Mouse (Mus musculus): ENCODE measurements at regions not wholly inside any gene's neighbourhood (a gene's known extent, or its start where the extent isn't known, plus 50 kb on each side); places are given as distances from the start of the nearest gene placed in this dataset.

GRCm38 (mm10) chr10:10046753-10047152 lies 145.9 kb upstream of the Stxbp5 start:
- H3K36me3 ChIP-seq (ENCODE audit: poor library complexity, severe bottlenecking), result no peaks in the 10 kb centered on the region
- no peak overlapping the region for H3K4me2 ChIP-seq
- no peak overlapping the region for H3K4me3 ChIP-seq
- no peaks in the 10 kb centered on the region for H3K4me1 ChIP-seq
- no peak overlapping the region for H3K9ac ChIP-seq
- no peaks in the 10 kb centered on the region for H3K9me3 ChIP-seq (replicated peaks)
- H3K27ac ChIP-seq, result no peak overlapping the region
- 73% methylated on average over 1 of the region's 1 CpGs for WGBS
- ATAC-seq, result no peak
- no peaks in the 10 kb centered on the region for H3K27me3 ChIP-seq

GRCm38 (mm10) chr10:10046318-10046717 lies 145.4 kb upstream of the Stxbp5 start:
- H3K27ac ChIP-seq, result no peak overlapping the region

GRCm38 (mm10) chr10:10009244-10009643 lies 108.4 kb upstream of the Stxbp5 start:
- Histone ChIP-seq H3K27ac (no peak overlapping the region), H3K4me1 (no peaks in the 10 kb centered on the region), H3K4me2 (no peak overlapping the region), H3K4me3 (no peak overlapping the region), H3K27me3 (no peaks in the 10 kb centered on the region), H3K9ac (no peak overlapping the region), H3K36me3 (ENCODE audit: poor library complexity, severe bottlenecking) (no peaks in the 10 kb centered on the region), H3K9me3 (replicated peaks) (no peaks in the 10 kb centered on the region)
- 94% methylated on average over 5 of the region's 5 CpGs for WGBS
- ATAC-seq, result no peak

More at GRCm38 (mm10) chr10:10046318-10046717, 145.4 kb upstream of the Stxbp5 start:
- no peaks in the 10 kb centered on the region for H3K9me3 ChIP-seq (replicated peaks)
- no peaks in the 10 kb centered on the region for H3K27me3 ChIP-seq
- H3K4me1 ChIP-seq, result no peaks in the 10 kb centered on the region
- H3K4me2 ChIP-seq, result no peak overlapping the region
- ATAC-seq, result no peak
- no peak overlapping the region for H3K9ac ChIP-seq
- H3K36me3 ChIP-seq (ENCODE audit: poor library complexity, severe bottlenecking), result no peaks in the 10 kb centered on the region
- H3K4me3 ChIP-seq, result no peak overlapping the region

- Histone ChIP-seq H3K36me3 (ENCODE audit: poor library complexity, severe bottlenecking) (no peaks in the 10 kb centered on the region), H3K27ac (no peak overlapping the region), H3K4me3 (no peak overlapping the region), H3K9ac (no peak overlapping the region), H3K27me3 (no peaks in the 10 kb centered on the region), H3K9me3 (replicated peaks) (no peaks in the 10 kb centered on the region), H3K4me1 (no peaks in the 10 kb centered on the region), H3K4me2 (no peak overlapping the region)
- ATAC-seq, result no peak
- WGBS, result 91% methylated on average over 3 of the region's 3 CpGs
Measured at GRCm38 (mm10) chr10:9998621-9999020, 97.7 kb upstream of the Stxbp5 start.

GRCm38 (mm10) chr10:9996211-9996610 lies 95.3 kb upstream of the Stxbp5 start:
- Histone ChIP-seq H3K36me3 (ENCODE audit: poor library complexity, severe bottlenecking) (no peaks in the 10 kb centered on the region), H3K9ac (no peak overlapping the region), H3K4me3 (no peak overlapping the region), H3K4me1 (no peaks in the 10 kb centered on the region), H3K27me3 (no peaks in the 10 kb centered on the region), H3K27ac (no peak overlapping the region), H3K9me3 (replicated peaks) (no peaks in the 10 kb centered on the region), H3K4me2 (no peak overlapping the region)
- 83% methylated on average over 6 of the region's 6 CpGs for WGBS
- no peak for ATAC-seq

GRCm38 (mm10) chr10:9992798-9993197 lies 91.9 kb upstream of the Stxbp5 start:
- Histone ChIP-seq H3K4me1 (no peaks in the 10 kb centered on the region), H3K27ac (no peak overlapping the region), H3K36me3 (ENCODE audit: poor library complexity, severe bottlenecking) (no peaks in the 10 kb centered on the region), H3K9ac (no peak overlapping the region), H3K4me3 (no peak overlapping the region), H3K9me3 (replicated peaks) (no peaks in the 10 kb centered on the region), H3K27me3 (no peaks in the 10 kb centered on the region), H3K4me2 (no peak overlapping the region)
- WGBS, result 45% methylated on average over 2 of the region's 2 CpGs
- ATAC-seq, result no peak

GRCm38 (mm10) chr10:9985407-9985806 lies 84.5 kb upstream of the Stxbp5 start:
- H3K9ac ChIP-seq, result no peak overlapping the region
- no peaks in the 10 kb centered on the region for H3K4me1 ChIP-seq
- no peaks in the 10 kb centered on the region for H3K36me3 ChIP-seq (ENCODE audit: poor library complexity, severe bottlenecking)
- no peak for ATAC-seq
- whole genome bisulfite sequencing, result 86% methylated on average over 5 of the region's 5 CpGs
- no peaks in the 10 kb centered on the region for H3K27me3 ChIP-seq
- no peak overlapping the region for H3K4me2 ChIP-seq
- H3K4me3 ChIP-seq, result no peak overlapping the region
- H3K27ac ChIP-seq, result no peak overlapping the region
- no peaks in the 10 kb centered on the region for H3K9me3 ChIP-seq (replicated peaks)

GRCm38 (mm10) chr10:9976424-9976823 lies 75.5 kb upstream of the Stxbp5 start:
- H3K27ac ChIP-seq, result peak overlapping the region; percentile 44; the same call in 1 of the 2 replicates
- no peaks in the 10 kb centered on the region for H3K36me3 ChIP-seq (ENCODE audit: poor library complexity, severe bottlenecking)
- ATAC-seq, result peak; percentile 86
- H3K27me3 ChIP-seq, result no peaks in the 10 kb centered on the region
- peaks cover 4% of the 10 kb centered on the region for H3K4me1 ChIP-seq
- no peak overlapping the region for H3K9ac ChIP-seq
- H3K4me3 ChIP-seq, result no peak overlapping the region
- no peaks in the 10 kb centered on the region for H3K9me3 ChIP-seq (replicated peaks)
- 8% methylated on average over 3 of the region's 3 CpGs for WGBS
- no peak overlapping the region for H3K4me2 ChIP-seq
